Mouse (Mus musculus) olfactory bulb, adult 2 months (tissue): Measurements from ENCODE around the gene Gm45837.

Experiments
- CTCF ChIP-seq: fragments of 200-500 bp; IDR thresholded peaks from 2 replicates; pipeline ENCODE4 v1.5.1; 2012; ENCODE audit warnings: low read depth, mild to moderate bottlenecking, low read length, moderate library complexity; ENCODE audit not compliant: insufficient read depth
- POLR2A ChIP-seq: fragments of 200-500 bp; IDR thresholded peaks from 2 replicates; pipeline ENCODE4 v1.6.1; 2012; ENCODE audit warnings: mild to moderate bottlenecking, low read depth, low read length, moderate library complexity; ENCODE audit not compliant: insufficient read depth

- TF ChIP-seq CTCF (peak; percentile 36), POLR2A (no peak)
Measured at GRCm38 (mm10) chr7:101503351-101503750, 92.7 kb downstream of the Gm45837 start.
